Mouse (Mus musculus) cerebral cortex, adult 2 months (tissue): ENCODE measurements around the gene Igflr1.

Experiments
- WGBS: fragments of 180-500 bp; shearing (Covaris S2); methylation state at CpG from one replicate; pipeline ENCODE4 v1.1.7; 2018; 5-methylcytosine and 5-hydroxymethylcytosine counted together

Gene Igflr1

GRCm38 (mm10) chr7:30613529-30614112, 48.4 kb downstream of the Igflr1 start:
- 26% methylated on average over 14 of the region's 14 CpGs for WGBS

GRCm38 (mm10) chr7:30614454-30614853, 49.2 kb downstream of the Igflr1 start:
- 66% methylated on average over 2 of the region's 2 CpGs for WGBS

GRCm38 (mm10) chr7:30615049-30615760, 50.0 kb downstream of the Igflr1 start:
- 51% methylated on average over 5 of the region's 5 CpGs for WGBS
